8 mouse cellular contexts compared by ENCODE assay signal in the genomic region with DNA sequence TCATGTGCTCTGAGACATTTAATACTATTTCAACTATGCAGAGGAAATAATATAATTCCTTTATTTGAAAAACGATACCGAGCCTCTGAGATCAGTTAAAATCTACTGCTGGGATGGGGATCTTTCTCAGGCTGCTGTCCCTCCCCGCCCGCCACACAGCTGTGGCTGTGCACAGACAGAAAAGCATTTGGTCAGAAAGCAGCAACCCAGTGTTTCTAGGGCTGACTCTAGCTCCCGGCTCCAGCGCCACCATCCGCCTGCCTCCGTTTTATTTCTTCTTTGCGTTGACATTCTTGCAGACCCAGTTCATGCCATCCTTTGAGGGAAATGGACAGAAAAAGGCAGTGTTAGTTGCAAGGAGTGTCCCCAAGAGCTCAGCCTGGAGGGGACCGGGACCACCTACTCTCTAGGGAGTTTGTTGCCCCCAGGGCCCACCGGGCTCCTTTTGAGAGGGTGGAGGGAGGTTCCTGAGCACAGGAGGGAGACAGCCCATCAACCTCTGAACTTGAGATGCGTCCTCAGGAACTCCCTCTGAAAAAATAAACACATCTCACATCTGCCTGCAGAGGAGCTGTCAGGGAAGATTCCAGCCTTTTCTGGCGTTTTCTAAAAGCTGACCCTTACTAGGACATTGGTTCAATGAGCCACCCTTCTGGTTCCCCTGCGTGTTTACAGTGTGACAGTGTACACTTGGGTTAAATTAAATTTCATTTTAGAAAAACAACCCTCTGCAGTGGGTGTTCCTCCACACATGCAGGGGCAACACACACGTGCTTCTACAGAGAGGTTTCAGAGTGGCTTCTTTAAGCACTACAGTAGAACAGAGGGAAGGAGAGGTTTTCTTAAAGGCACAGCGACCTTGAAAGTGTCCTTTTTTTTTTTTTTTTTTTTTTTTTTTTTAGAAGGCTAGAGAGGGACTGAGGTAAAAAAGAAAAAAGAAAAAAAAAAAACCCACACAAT. TPM values are rescaled to one million over a fixed set of nuclear protein-coding genes. Genes with fewer than 3 reads are reported as not detected.
DNase-seq lines count a peak whose midpoint lies in the region; ATAC-seq and TF ChIP-seq lines count a peak whose summit lies in the region.

No protein-coding gene starts in this region.

- peaks cover 82% of the 10 kb centered on the region for H3K4me1 ChIP-seq in E14TG2a.4 (replicated peaks; ENCODE audit: low read depth, low read length)
- H3K4me1 ChIP-seq in forebrain, embryonic 14.5 days (ENCODE audit: control insufficient read depth, insufficient read depth, low read length): peaks cover 63% of the 10 kb centered on the region
- peaks cover 88% of the 10 kb centered on the region for H3K4me1 ChIP-seq in kidney, embryonic 16.5 days (ENCODE audit: insufficient read depth, low read length)
- H3K4me1 ChIP-seq in midbrain, embryonic 15.5 days: peaks cover 76% of the 10 kb centered on the region

- H3K36me3 ChIP-seq in E14TG2a.4 (ENCODE audit: insufficient read depth, low read length): no peaks in the 10 kb centered on the region
- peaks cover 5% of the 10 kb centered on the region for H3K36me3 ChIP-seq in forebrain, embryonic 14.5 days (ENCODE audit: control insufficient read depth, insufficient read depth, low read length)
- no peaks in the 10 kb centered on the region for H3K36me3 ChIP-seq in kidney, embryonic 16.5 days (ENCODE audit: insufficient read depth, low read length)
- no peaks in the 10 kb centered on the region for H3K36me3 ChIP-seq in midbrain, embryonic 15.5 days (replicated peaks)

- H3K4me3 ChIP-seq in gastrocnemius, adult 2 months: peak overlapping the region; percentile 9; the same call in 1 of the 2 replicates
- peak overlapping the region; percentile 52 for H3K4me3 ChIP-seq in E14TG2a.4 (replicated peaks; ENCODE audit: low read length)
- H3K4me3 ChIP-seq in forebrain, embryonic 14.5 days (ENCODE audit: low read depth, low read length): no peak overlapping the region
- 0 out of 2 replicates have a peak overlapping the region, but pooled peaks have one; percentile 1 for H3K4me3 ChIP-seq in kidney, embryonic 16.5 days (ENCODE audit: low read length)
- no peak overlapping the region for H3K4me3 ChIP-seq in midbrain, embryonic 15.5 days

- TF ChIP-seq CTCF in gastrocnemius, adult 2 months (IDR thresholded peaks at IDR 0.05): no peak; the same call in 1 of the 2 replicates
- no peak for TF ChIP-seq CTCF in E14TG2a.4 (conservative IDR thresholded peaks at IDR 0.05; ENCODE audit: low read length)

- H3K27ac ChIP-seq in gastrocnemius, adult 2 months: peak overlapping the region; percentile 58; the same call in 1 of the 2 replicates
- H3K27ac ChIP-seq in forebrain, embryonic 14.5 days (ENCODE audit: low read depth, low read length): peak overlapping the region; percentile 92; the same call in 1 of the 2 replicates
- H3K27ac ChIP-seq in kidney, embryonic 16.5 days (ENCODE audit: low read length): peak overlapping the region; percentile 94
- H3K27ac ChIP-seq in midbrain, embryonic 15.5 days: peak overlapping the region; percentile 90

- no peaks in the 10 kb centered on the region for H3K9me3 ChIP-seq in E14TG2a.4 (ENCODE audit: low read length)
- no peaks in the 10 kb centered on the region for H3K9me3 ChIP-seq in forebrain, embryonic 14.5 days (replicated peaks; ENCODE audit: control insufficient read depth, low read length)
- no peaks in the 10 kb centered on the region for H3K9me3 ChIP-seq in kidney, embryonic 16.5 days (ENCODE audit: low read length)
- no peaks in the 10 kb centered on the region for H3K9me3 ChIP-seq in midbrain, embryonic 15.5 days

- no peak for DNase-seq in gastrocnemius, adult 2 months
- DNase-seq in gastrocnemius, postnatal 25 days: no peak
- DNase-seq in forebrain, embryonic 14.5 days (ENCODE audit: low spot score): no peak
- DNase-seq in ovary, adult 18-20 months (ENCODE audit: low spot score): no peak
- no peak for DNase-seq in urinary bladder, postnatal 14 days (ENCODE audit: low spot score)

- peak overlapping the region; percentile 49; the same call in 1 of the 2 replicates for H3K9ac ChIP-seq in forebrain, embryonic 14.5 days (ENCODE audit: low read length)
- peak overlapping the region; percentile 48 for H3K9ac ChIP-seq in kidney, embryonic 16.5 days (replicated peaks; ENCODE audit: low read length)
- H3K9ac ChIP-seq in midbrain, embryonic 15.5 days: 0 out of 2 replicates have a peak overlapping the region, but pooled peaks have one; percentile 10

- H3K27me3 ChIP-seq in E14TG2a.4 (ENCODE audit: insufficient read depth, low read length): 0 out of 2 replicates have a peak, but pooled peaks cover 4% of the 10 kb centered on the region
- H3K27me3 ChIP-seq in forebrain, embryonic 14.5 days (replicated peaks; ENCODE audit: control insufficient read depth, insufficient read depth, low read length): no peaks in the 10 kb centered on the region
- no peaks in the 10 kb centered on the region for H3K27me3 ChIP-seq in kidney, embryonic 16.5 days (ENCODE audit: insufficient read depth, low read length)
- no peaks in the 10 kb centered on the region for H3K27me3 ChIP-seq in midbrain, embryonic 15.5 days (replicated peaks)

- no peak overlapping the region; the same call in 1 of the 2 replicates for H3K4me2 ChIP-seq in forebrain, embryonic 14.5 days (ENCODE audit: low read length)
- peak overlapping the region; percentile 38 for H3K4me2 ChIP-seq in kidney, embryonic 16.5 days (replicated peaks; ENCODE audit: low read depth, low read length)
- no peak overlapping the region; the same call in 1 of the 2 replicates for H3K4me2 ChIP-seq in midbrain, embryonic 15.5 days

- intact Hi-C loops in gastrocnemius, adult 2 months (cut with DNase I): no loop called here

- WGBS in forebrain, embryonic 14.5 days: 16% methylated on average over 16 of the region's 16 CpGs
- 5% methylated on average over 16 of the region's 16 CpGs for WGBS in kidney, embryonic 16.5 days
- WGBS in midbrain, embryonic 15.5 days: 7% methylated on average over 16 of the region's 16 CpGs

- ATAC-seq in forebrain, embryonic 14.5 days: no peak
- ATAC-seq in kidney, embryonic 16.5 days (ENCODE audit: low FRiP score, low TSS enrichment): no peak
- no peak for ATAC-seq in midbrain, embryonic 15.5 days (replicated peaks)

RNA-seq across cellular contexts. Expression of a gene that starts 29.8 kb away (rescaled TPM):
- total RNA-seq in gastrocnemius, adult 2 months (2021): 10 to 100 TPM; 20.2 to 20.7 TPM
- 10 to 100 TPM; 19.1 to 20.6 TPM for total RNA-seq in gastrocnemius, postnatal 25 days (2021)
- polyA plus RNA-seq in forebrain, embryonic 14.5 days (2014; fragmentation: Nextera tagmentation; extraction: Ambion mirVana): 23.0 and 24.8 TPM in 2 replicates
- 22.2 and 26.0 TPM in 2 replicates for polyA plus RNA-seq in kidney, embryonic 16.5 days (2015; fragmentation: Nextera tagmentation; extraction: Ambion mirVana)
- polyA plus RNA-seq in midbrain, embryonic 15.5 days (2015; fragmentation: Nextera tagmentation; extraction: Ambion mirVana): 29.9 and 30.5 TPM in 2 replicates

RNA-seq across cellular contexts. Expression of a gene that starts 41.6 kb away (rescaled TPM):
- total RNA-seq in gastrocnemius, adult 2 months (2021): 10 to 100 TPM; 64.0 to 67.7 TPM
- 10 to 100 TPM; 49.6 to 55.8 TPM for total RNA-seq in gastrocnemius, postnatal 25 days (2021)
- polyA plus RNA-seq in forebrain, embryonic 14.5 days (2014; fragmentation: Nextera tagmentation; extraction: Ambion mirVana): 159 and 164 TPM in 2 replicates
- polyA plus RNA-seq in kidney, embryonic 16.5 days (2015; fragmentation: Nextera tagmentation; extraction: Ambion mirVana): 142 and 148 TPM in 2 replicates
- 209 and 210 TPM in 2 replicates for polyA plus RNA-seq in midbrain, embryonic 15.5 days (2015; fragmentation: Nextera tagmentation; extraction: Ambion mirVana)

RNA-seq across cellular contexts. Expression of a gene that starts 41.8 kb away (rescaled TPM):
- 1 to 10 TPM; 3.2 to 3.7 TPM for total RNA-seq in gastrocnemius, adult 2 months (2021)
- total RNA-seq in gastrocnemius, postnatal 25 days (2021): 1 to 10 TPM; 2.8 TPM
- polyA plus RNA-seq in forebrain, embryonic 14.5 days (2014; fragmentation: Nextera tagmentation; extraction: Ambion mirVana): 6.8 and 8.0 TPM in 2 replicates
- 39.4 and 41.1 TPM in 2 replicates for polyA plus RNA-seq in kidney, embryonic 16.5 days (2015; fragmentation: Nextera tagmentation; extraction: Ambion mirVana)
- 10.5 and 11.7 TPM in 2 replicates for polyA plus RNA-seq in midbrain, embryonic 15.5 days (2015; fragmentation: Nextera tagmentation; extraction: Ambion mirVana)

Comparison
In these comparisons a context has a peak if more than half of its experiments do, and no peak if none do; other contexts are left out.
1. H3K4me3 ChIP-seq: peak in gastrocnemius, adult 2 months (single experiment), E14TG2a.4 (single experiment) and kidney, embryonic 16.5 days (single experiment); none in forebrain, embryonic 14.5 days (single experiment) and midbrain, embryonic 15.5 days (single experiment).
2. Peak in every context shown above with its lines, with median percentiles within 50 percentile points of each other: H3K27ac ChIP-seq and H3K9ac ChIP-seq.